Mouse (Mus musculus) embryonic facial prominence, embryonic 15.5 days (tissue): Measurements from ENCODE around the gene Tef. TPM values are rescaled to one million over a fixed set of nuclear protein-coding genes. Genes with fewer than 3 reads are reported as not detected.

ENCODE experiments used
- ATAC-seq: fragments of 200-750 bp; cut with Nextera tagmentation; 2 replicates; pipeline ENCODE4 v1.8.0; 2017; ENCODE audit warnings: low read depth, moderate TSS enrichment; ENCODE audit not compliant: insufficient number of reproducible peaks, low FRiP score, low TSS enrichment
- H3K27ac ChIP-seq: fragments of 300-500 bp; sonication (generic); replicated peaks from 2 replicates; pipeline ENCODE4 v1.5.1; 2015; ENCODE audit warnings: mild to moderate bottlenecking, inconsistent platforms
- H3K27me3 ChIP-seq: fragments of 300-500 bp; sonication (generic); 2 replicates; pipeline ENCODE4 v1.6.1; 2015; ENCODE audit warnings: inconsistent platforms
- H3K36me3 ChIP-seq: fragments of 300-500 bp; sonication (generic); 2 replicates; pipeline ENCODE4 v1.6.1; 2015; ENCODE audit warnings: mild to moderate bottlenecking, inconsistent platforms
- H3K4me1 ChIP-seq: fragments of 300-500 bp; sonication (generic); 2 replicates; pipeline ENCODE4 v1.6.1; 2015; ENCODE audit warnings: inconsistent platforms
- H3K4me2 ChIP-seq: fragments of 300-500 bp; sonication (generic); replicated peaks from 2 replicates; pipeline ENCODE4 v1.6.1; 2015; ENCODE audit warnings: mild to moderate bottlenecking, inconsistent platforms
- H3K4me3 ChIP-seq: fragments of 300-500 bp; sonication (generic); replicated peaks from 2 replicates; pipeline ENCODE4 v1.5.1; 2015; ENCODE audit warnings: mild to moderate bottlenecking, inconsistent platforms
- H3K9ac ChIP-seq: fragments of 300-500 bp; sonication (generic); 2 replicates; pipeline ENCODE4 v1.6.1; 2015; ENCODE audit warnings: inconsistent platforms
- H3K9me3 ChIP-seq: fragments of 300-500 bp; sonication (generic); replicated peaks from 2 replicates; pipeline ENCODE4 v1.6.1; 2016; ENCODE audit warnings: inconsistent platforms
- WGBS: fragments of 180-500 bp; shearing (Covaris S2); methylation state at CpG from one replicate; pipeline ENCODE4 v1.1.7; 2015; 5-methylcytosine and 5-hydroxymethylcytosine counted together
- polyA plus RNA-seq: library from polyadenylated mRNA; unstranded; fragments of >200 nt; fragmentation: Nextera tagmentation; extraction: Ambion mirVana; gene quantifications from 2 replicates; pipeline ENCODE4 v1.2.1, GENCODE M21; 2015

The Tef gene
- polyA plus RNA-seq, 1 experiment from 2014 or later, result 32.3 TPM

GRCm38 (mm10) chr15:81852411-81853000 lies 50.3 kb downstream of the Tef start:
- ATAC-seq, result no peak
- Histone ChIP-seq H3K27me3 (no peaks in the 10 kb centered on the region), H3K4me1 (peaks cover 29% of the 10 kb centered on the region), H3K9me3 (no peaks in the 10 kb centered on the region), H3K27ac (no peak overlapping the region), H3K36me3 (peaks cover 54% of the 10 kb centered on the region), H3K4me3 (no peak overlapping the region), H3K9ac (no peak overlapping the region), H3K4me2 (no peak overlapping the region)
- 82% methylated on average over 9 of the region's 9 CpGs for WGBS

GRCm38 (mm10) chr15:81853081-81853480 lies 50.9 kb downstream of the Tef start:
- no peaks in the 10 kb centered on the region for H3K27me3 ChIP-seq
- no peak for ATAC-seq
- WGBS, result 88% methylated on average over 7 of the region's 7 CpGs
- no peak overlapping the region for H3K27ac ChIP-seq
- H3K4me1 ChIP-seq, result peaks cover 29% of the 10 kb centered on the region
- H3K9me3 ChIP-seq, result no peaks in the 10 kb centered on the region
- no peak overlapping the region for H3K4me3 ChIP-seq
- no peak overlapping the region for H3K4me2 ChIP-seq
- no peak overlapping the region for H3K9ac ChIP-seq
- peaks cover 48% of the 10 kb centered on the region for H3K36me3 ChIP-seq

GRCm38 (mm10) chr15:81856030-81856790 lies 54.0 kb downstream of the Tef start:
- H3K36me3 ChIP-seq, result peaks cover 23% of the 10 kb centered on the region
- peak overlapping the region; percentile 95 for H3K4me3 ChIP-seq
- peak overlapping the region; percentile 81 for H3K4me2 ChIP-seq
- H3K4me1 ChIP-seq, result peaks cover 16% of the 10 kb centered on the region
- peak overlapping the region; percentile 99 for H3K27ac ChIP-seq
- no peaks in the 10 kb centered on the region for H3K9me3 ChIP-seq
- ATAC-seq, result peak; percentile 84
- H3K27me3 ChIP-seq, result no peaks in the 10 kb centered on the region
- under 1% methylated on average over 26 of the region's 28 CpGs for WGBS
- peak overlapping the region; percentile 92 for H3K9ac ChIP-seq

GRCm38 (mm10) chr15:81856938-81857723 lies 54.9 kb downstream of the Tef start:
- no peaks in the 10 kb centered on the region for H3K9me3 ChIP-seq
- peak overlapping the region; percentile 99 for H3K27ac ChIP-seq

GRCm38 (mm10) chr15:81857724-81858116 lies 55.5 kb downstream of the Tef start:
- Histone ChIP-seq H3K4me3 (peak overlapping the region; percentile 95), H3K27ac (peak overlapping the region; percentile 99), H3K27me3 (no peaks in the 10 kb centered on the region), H3K36me3 (peaks cover 9% of the 10 kb centered on the region; the same call in 1 of the 2 replicates), H3K4me2 (peak overlapping the region; percentile 81), H3K9me3 (no peaks in the 10 kb centered on the region), H3K9ac (peak overlapping the region; percentile 92), H3K4me1 (peaks cover 16% of the 10 kb centered on the region)
- under 1% methylated on average over 33 of the region's 33 CpGs for WGBS
- ATAC-seq, result no peak

More at GRCm38 (mm10) chr15:81856938-81857723, 54.9 kb downstream of the Tef start:
- under 1% methylated on average over 14 of the region's 14 CpGs for WGBS
- peak overlapping the region; percentile 95 for H3K4me3 ChIP-seq
- peak overlapping the region; percentile 92 for H3K9ac ChIP-seq
- H3K27me3 ChIP-seq, result no peaks in the 10 kb centered on the region
- H3K4me2 ChIP-seq, result peak overlapping the region; percentile 81
- no peak for ATAC-seq
- peaks cover 16% of the 10 kb centered on the region for H3K4me1 ChIP-seq
- H3K36me3 ChIP-seq, result peaks cover 14% of the 10 kb centered on the region; the same call in 1 of the 2 replicates

- Histone ChIP-seq H3K4me1 (peaks cover 16% of the 10 kb centered on the region), H3K27ac (peak overlapping the region; percentile 99), H3K4me3 (peak overlapping the region; percentile 95), H3K27me3 (no peaks in the 10 kb centered on the region), H3K4me2 (peak overlapping the region; percentile 81), H3K9ac (peak overlapping the region; percentile 92), H3K9me3 (no peaks in the 10 kb centered on the region), H3K36me3 (peaks cover 5% of the 10 kb centered on the region; the same call in 1 of the 2 replicates)
- peak; percentile 49 for ATAC-seq
- 0% methylated on average over 23 of the region's 23 CpGs for WGBS
Observed at GRCm38 (mm10) chr15:81858138-81858516, 55.9 kb downstream of the Tef start.

GRCm38 (mm10) chr15:81858517-81859329 lies 56.5 kb downstream of the Tef start, which contains the start of gene Tob2:
Gene Tob2, minus strand, starts transcription at chr15:81858796.
- Histone ChIP-seq H3K27me3 (no peaks in the 10 kb centered on the region), H3K36me3 (peaks cover 4% of the 10 kb centered on the region; the same call in 1 of the 2 replicates), H3K9me3 (no peaks in the 10 kb centered on the region), H3K4me1 (peaks cover 16% of the 10 kb centered on the region), H3K27ac (peak within 1 kb of the TSS; percentile 99), H3K4me2 (peak within 1 kb of the TSS; percentile 81), H3K9ac (peak within 1 kb of the TSS; percentile 92), H3K4me3 (peak within 1 kb of the TSS; percentile 95)
- 0 out of 2 replicates have a peak, but pooled peaks have one; percentile 1 for ATAC-seq
- WGBS, result under 1% methylated on average over 44 of the region's 44 CpGs

- peak overlapping the region; percentile 95 for H3K4me3 ChIP-seq
- peak; percentile 89 for ATAC-seq
- peak overlapping the region; percentile 99 for H3K27ac ChIP-seq
- peak overlapping the region; percentile 81 for H3K4me2 ChIP-seq
- no peaks in the 10 kb centered on the region for H3K27me3 ChIP-seq
- H3K4me1 ChIP-seq, result peaks cover 16% of the 10 kb centered on the region
- peak overlapping the region; percentile 92 for H3K9ac ChIP-seq
- WGBS, result under 1% methylated on average over 39 of the region's 39 CpGs
- H3K9me3 ChIP-seq, result no peaks in the 10 kb centered on the region
- H3K36me3 ChIP-seq, result no peaks in the 10 kb centered on the region; the same call in 1 of the 2 replicates
Observed at GRCm38 (mm10) chr15:81859330-81860255, 57.4 kb downstream of the Tef start.

- ATAC-seq, result no peak
- Histone ChIP-seq H3K4me3 (peak overlapping the region; percentile 95), H3K4me1 (peaks cover 12% of the 10 kb centered on the region), H3K27me3 (no peaks in the 10 kb centered on the region), H3K36me3 (peaks cover 4% of the 10 kb centered on the region; the same call in 1 of the 2 replicates), H3K4me2 (peak overlapping the region; percentile 81), H3K9me3 (no peaks in the 10 kb centered on the region), H3K9ac (no peak overlapping the region), H3K27ac (peak overlapping the region; percentile 88)
- WGBS, result 25% methylated on average over 8 of the region's 8 CpGs
Observed at GRCm38 (mm10) chr15:81860471-81861135, 58.4 kb downstream of the Tef start.
